Mouse (Mus musculus): ENCODE measurements around the gene Zfp664. TPM values are rescaled to one million over a fixed set of nuclear protein-coding genes. Genes with fewer than 3 reads are reported as not detected.

Zfp664 gene
- polyA plus RNA-seq, 3 experiments from 2014 or later, result 10.8 to 11.7 (median 11.1) TPM

- ATAC-seq, result no peak
Observed at GRCm38 (mm10) chr5:124873096-124873495, 10.6 kb downstream of the Zfp664 start.

GRCm38 (mm10) chr5:124873890-124874601, 11.6 kb downstream of the Zfp664 start:
- no peak for ATAC-seq

- no peak for ATAC-seq
Observed at GRCm38 (mm10) chr5:124879251-124879650, 16.8 kb downstream of the Zfp664 start.

- no peak for ATAC-seq
Observed at GRCm38 (mm10) chr5:124879801-124880200, 17.3 kb downstream of the Zfp664 start.

- ATAC-seq, result no peak
Observed at GRCm38 (mm10) chr5:124883877-124884276, 21.4 kb downstream of the Zfp664 start.

GRCm38 (mm10) chr5:124888661-124889060, 26.2 kb downstream of the Zfp664 start:
- ATAC-seq, result no peak

GRCm38 (mm10) chr5:124891921-124892370, 29.5 kb downstream of the Zfp664 start:
- no peak for ATAC-seq

- no peak for ATAC-seq
Observed at GRCm38 (mm10) chr5:124896135-124896534, 33.6 kb downstream of the Zfp664 start.

- ATAC-seq, result peak; percentile 96
Observed at GRCm38 (mm10) chr5:124899945-124900631, 37.6 kb downstream of the Zfp664 start.

GRCm38 (mm10) chr5:124900738-124901490, 38.4 kb downstream of the Zfp664 start:
- no peak for ATAC-seq

GRCm38 (mm10) chr5:124901675-124902074, 39.2 kb downstream of the Zfp664 start:
- ATAC-seq, result no peak

- no peak for ATAC-seq
Observed at GRCm38 (mm10) chr5:124902195-124902594, 39.7 kb downstream of the Zfp664 start.

- ATAC-seq, result no peak
Observed at GRCm38 (mm10) chr5:124903852-124904251, 41.4 kb downstream of the Zfp664 start.

- ATAC-seq, result peak; percentile 96
Observed at GRCm38 (mm10) chr5:124906890-124907289, 44.4 kb downstream of the Zfp664 start.

GRCm38 (mm10) chr5:124908860-124909259, 46.4 kb downstream of the Zfp664 start:
- ATAC-seq, result peak; percentile 41

- no peak for ATAC-seq
Observed at GRCm38 (mm10) chr5:124912276-124912675, 49.8 kb downstream of the Zfp664 start.

- ATAC-seq, result no peak
Observed at GRCm38 (mm10) chr5:124912946-124913933, 50.7 kb downstream of the Zfp664 start.

- ATAC-seq, result no peak
Observed at GRCm38 (mm10) chr5:124919798-124920197, 57.3 kb downstream of the Zfp664 start.

GRCm38 (mm10) chr5:124921410-124921809, 58.9 kb downstream of the Zfp664 start:
- ATAC-seq, result no peak

- peak; percentile 92 for ATAC-seq
Observed at GRCm38 (mm10) chr5:124922356-124923352, 60.2 kb downstream of the Zfp664 start.
